Mouse (Mus musculus) limb, embryonic 12.5 days (tissue): ENCODE data around the gene Fgd5. TPM values are rescaled to one million over a fixed set of nuclear protein-coding genes. Genes with fewer than 3 reads are reported as not detected.

Experiments used
- ATAC-seq: fragments of 200-750 bp; cut with Nextera tagmentation; 2 replicates; pipeline ENCODE4 v1.8.0; 2017; ENCODE audit warnings: low read depth, moderate TSS enrichment; ENCODE audit not compliant: insufficient number of reproducible peaks, insufficient read depth, low FRiP score, low TSS enrichment
- H3K27ac ChIP-seq: fragments of 300-500 bp; sonication (generic); 2 replicates; pipeline ENCODE4 v1.5.1; 2016; ENCODE audit warnings: mild to moderate bottlenecking, moderate library complexity
- H3K27me3 ChIP-seq: fragments of 300-500 bp; sonication (generic); 2 replicates; pipeline ENCODE4 v1.6.1; 2016; ENCODE audit warnings: mild to moderate bottlenecking, moderate library complexity
- H3K36me3 ChIP-seq: fragments of 300-500 bp; sonication (generic); 2 replicates; pipeline ENCODE4 v1.6.1; 2016; ENCODE audit warnings: mild to moderate bottlenecking, moderate library complexity
- H3K4me1 ChIP-seq: fragments of 300-500 bp; sonication (generic); replicated peaks from 2 replicates; pipeline ENCODE4 v1.6.1; 2016
- H3K4me2 ChIP-seq: fragments of 300-500 bp; sonication (generic); 2 replicates; pipeline ENCODE4 v1.6.1; 2016; ENCODE audit warnings: mild to moderate bottlenecking, moderate library complexity
- H3K4me3 ChIP-seq: fragments of 300-500 bp; sonication (generic); replicated peaks from 2 replicates; pipeline ENCODE4 v1.5.1; 2016; ENCODE audit warnings: mild to moderate bottlenecking
- H3K9ac ChIP-seq: fragments of 300-500 bp; sonication (generic); replicated peaks from 2 replicates; pipeline ENCODE4 v1.6.1; 2016; ENCODE audit warnings: mild to moderate bottlenecking, moderate library complexity
- H3K9me3 ChIP-seq: fragments of 300-500 bp; sonication (generic); 2 replicates; pipeline ENCODE4 v1.6.1; 2016; ENCODE audit warnings: mild to moderate bottlenecking, moderate library complexity
- WGBS: fragments of 180-500 bp; shearing (Covaris S2); methylation state at CpG from one replicate; pipeline ENCODE4 v1.1.7; 2016; 5-methylcytosine and 5-hydroxymethylcytosine counted together
- polyA plus RNA-seq: library from polyadenylated mRNA; unstranded; fragments of >200 nt; fragmentation: Nextera tagmentation; extraction: Ambion mirVana; gene quantifications from 2 replicates; pipeline ENCODE4 v1.2.1, GENCODE M21; 2016

Fgd5 gene
- polyA plus RNA-seq, 1 experiment from 2014 or later = 5.8 TPM

GRCm38 (mm10) chr6:92030646-92031045, 52.0 kb downstream of the Fgd5 start:
- H3K4me1 ChIP-seq = peaks cover 6% of the 10 kb centered on the region
- 82% methylated on average over 8 of the region's 8 CpGs for WGBS
- H3K4me3 ChIP-seq = no peak overlapping the region
- H3K9ac ChIP-seq = no peak overlapping the region
- H3K9me3 ChIP-seq = no peaks in the 10 kb centered on the region
- no peak overlapping the region for H3K4me2 ChIP-seq
- ATAC-seq = no peak
- H3K36me3 ChIP-seq = no peaks in the 10 kb centered on the region
- no peaks in the 10 kb centered on the region for H3K27me3 ChIP-seq
- no peak overlapping the region for H3K27ac ChIP-seq

GRCm38 (mm10) chr6:92034713-92035112, 56.0 kb downstream of the Fgd5 start:
- Histone ChIP-seq H3K9ac (no peak overlapping the region), H3K4me1 (peaks cover 9% of the 10 kb centered on the region), H3K4me2 (no peak overlapping the region), H3K27me3 (no peaks in the 10 kb centered on the region), H3K9me3 (no peaks in the 10 kb centered on the region), H3K4me3 (no peak overlapping the region), H3K27ac (no peak overlapping the region), H3K36me3 (no peaks in the 10 kb centered on the region)
- ATAC-seq = no peak
- 50% methylated on average over 6 of the region's 6 CpGs for WGBS

GRCm38 (mm10) chr6:92036372-92036771, 57.7 kb downstream of the Fgd5 start:
- peaks cover 9% of the 10 kb centered on the region for H3K4me1 ChIP-seq
- H3K27me3 ChIP-seq = no peaks in the 10 kb centered on the region
- no peak overlapping the region for H3K9ac ChIP-seq
- 27% methylated on average over 5 of the region's 5 CpGs for WGBS
- H3K9me3 ChIP-seq = no peaks in the 10 kb centered on the region
- no peak overlapping the region for H3K27ac ChIP-seq
- no peak for ATAC-seq
- H3K4me3 ChIP-seq = no peak overlapping the region
- no peak overlapping the region for H3K4me2 ChIP-seq
- H3K36me3 ChIP-seq = no peaks in the 10 kb centered on the region

DNA sequence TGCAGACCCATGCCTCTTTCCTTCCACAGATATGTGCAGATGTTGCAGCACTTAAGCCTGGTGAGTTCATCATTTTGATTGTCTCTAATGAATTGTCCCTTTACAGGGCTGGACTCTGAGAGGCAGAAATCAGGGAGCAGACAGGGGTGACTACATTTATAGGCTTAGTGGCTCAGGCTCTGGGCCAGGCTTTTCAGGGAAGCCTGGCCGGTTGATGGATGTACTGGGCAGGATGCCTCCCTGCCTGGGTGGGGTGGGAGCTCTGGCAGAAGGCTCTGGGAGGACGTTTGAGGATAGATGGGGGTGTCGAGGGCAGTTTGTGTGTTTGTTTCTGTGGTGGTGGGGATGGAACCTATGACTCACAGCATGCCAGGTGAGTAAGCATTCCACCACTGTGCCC, 59.5 kb downstream of the Fgd5 start:
- no peak overlapping the region for H3K27ac ChIP-seq
- H3K4me1 ChIP-seq = peaks cover 9% of the 10 kb centered on the region
- no peaks in the 10 kb centered on the region for H3K36me3 ChIP-seq
- no peaks in the 10 kb centered on the region for H3K27me3 ChIP-seq
- WGBS = 68% methylated on average over 3 of the region's 3 CpGs
- H3K4me2 ChIP-seq = no peak overlapping the region
- no peaks in the 10 kb centered on the region for H3K9me3 ChIP-seq
- no peak for ATAC-seq
- no peak overlapping the region for H3K4me3 ChIP-seq
- no peak overlapping the region for H3K9ac ChIP-seq

- H3K36me3 ChIP-seq = no peaks in the 10 kb centered on the region
- 0 out of 2 replicates have a peak, but pooled peaks cover under 1% of the 10 kb centered on the region for H3K4me1 ChIP-seq
- no peaks in the 10 kb centered on the region for H3K27me3 ChIP-seq
- H3K9me3 ChIP-seq = no peaks in the 10 kb centered on the region
- H3K9ac ChIP-seq = no peak overlapping the region
- H3K4me3 ChIP-seq = no peak overlapping the region
- H3K4me2 ChIP-seq = no peak overlapping the region
- 80% methylated on average over 5 of the region's 5 CpGs for WGBS
- H3K27ac ChIP-seq = no peak overlapping the region
- ATAC-seq = no peak
Measured at GRCm38 (mm10) chr6:92041271-92041670, 62.6 kb downstream of the Fgd5 start.

GRCm38 (mm10) chr6:92042055-92042454, 63.4 kb downstream of the Fgd5 start:
- Histone ChIP-seq H3K36me3 (no peaks in the 10 kb centered on the region), H3K4me3 (no peak overlapping the region), H3K27ac (no peak overlapping the region), H3K4me1 (no peaks in the 10 kb centered on the region), H3K9me3 (no peaks in the 10 kb centered on the region), H3K27me3 (no peaks in the 10 kb centered on the region), H3K9ac (no peak overlapping the region), H3K4me2 (no peak overlapping the region)
- no peak for ATAC-seq
- WGBS = 82% methylated on average over 4 of the region's 4 CpGs

- Histone ChIP-seq H3K27me3 (no peaks in the 10 kb centered on the region), H3K36me3 (no peaks in the 10 kb centered on the region), H3K4me3 (no peak overlapping the region), H3K27ac (no peak overlapping the region), H3K9me3 (no peaks in the 10 kb centered on the region), H3K9ac (no peak overlapping the region), H3K4me2 (no peak overlapping the region), H3K4me1 (no peaks in the 10 kb centered on the region)
- WGBS = 88% methylated on average over 1 of the region's 1 CpGs
- ATAC-seq = no peak
Measured at GRCm38 (mm10) chr6:92042850-92043249, 64.2 kb downstream of the Fgd5 start.

GRCm38 (mm10) chr6:92057768-92058167, 79.1 kb downstream of the Fgd5 start:
- H3K27me3 ChIP-seq = no peaks in the 10 kb centered on the region
- no peak for ATAC-seq
- H3K9me3 ChIP-seq = no peaks in the 10 kb centered on the region
- no peak overlapping the region for H3K4me2 ChIP-seq
- peaks cover 11% of the 10 kb centered on the region for H3K4me1 ChIP-seq
- H3K27ac ChIP-seq = no peak overlapping the region
- no peak overlapping the region for H3K4me3 ChIP-seq
- no peak overlapping the region for H3K9ac ChIP-seq
- H3K36me3 ChIP-seq = no peaks in the 10 kb centered on the region
- 41% methylated on average over 2 of the region's 2 CpGs for WGBS

- Histone ChIP-seq H3K4me2 (no peak overlapping the region), H3K36me3 (no peaks in the 10 kb centered on the region), H3K27ac (no peak overlapping the region), H3K9me3 (no peaks in the 10 kb centered on the region), H3K9ac (no peak overlapping the region), H3K27me3 (no peaks in the 10 kb centered on the region), H3K4me3 (no peak overlapping the region), H3K4me1 (peaks cover 11% of the 10 kb centered on the region)
- ATAC-seq = no peak
- WGBS = 65% methylated on average over 5 of the region's 5 CpGs
Measured at GRCm38 (mm10) chr6:92061725-92062124, 83.0 kb downstream of the Fgd5 start.

GRCm38 (mm10) chr6:92063452-92063851, 84.8 kb downstream of the Fgd5 start:
- Histone ChIP-seq H3K9me3 (no peaks in the 10 kb centered on the region), H3K9ac (no peak overlapping the region), H3K4me1 (peaks cover 11% of the 10 kb centered on the region), H3K27ac (no peak overlapping the region), H3K4me3 (no peak overlapping the region), H3K36me3 (no peaks in the 10 kb centered on the region), H3K4me2 (no peak overlapping the region), H3K27me3 (no peaks in the 10 kb centered on the region)
- 81% methylated on average over 2 of the region's 2 CpGs for WGBS
- no peak for ATAC-seq

DNA sequence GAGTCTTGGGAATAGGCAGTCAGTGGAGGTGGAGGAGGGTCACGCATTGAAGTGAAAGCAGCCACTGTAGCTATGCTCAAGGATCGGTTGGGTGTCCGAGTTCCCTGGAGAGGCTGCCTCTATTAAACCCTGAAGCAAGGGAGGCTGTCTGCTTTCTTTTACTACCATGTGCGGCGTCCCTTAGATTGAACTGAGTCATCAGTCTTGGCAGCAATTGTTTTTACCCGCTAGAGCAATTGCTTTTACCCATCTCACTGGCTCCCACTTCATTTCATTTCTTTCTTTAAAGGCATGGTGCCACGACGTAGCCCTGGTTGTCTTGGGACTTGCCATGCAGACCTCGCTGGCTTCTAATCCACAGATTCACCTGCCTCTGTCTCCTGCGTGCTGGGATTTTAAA, 85.4 kb downstream of the Fgd5 start:
- Histone ChIP-seq H3K4me1 (peaks cover 11% of the 10 kb centered on the region), H3K36me3 (no peaks in the 10 kb centered on the region), H3K9me3 (no peaks in the 10 kb centered on the region), H3K9ac (no peak overlapping the region), H3K27me3 (no peaks in the 10 kb centered on the region), H3K27ac (no peak overlapping the region), H3K4me2 (no peak overlapping the region), H3K4me3 (no peak overlapping the region)
- 83% methylated on average over 10 of the region's 10 CpGs for WGBS
- ATAC-seq = no peak

GRCm38 (mm10) chr6:92065721-92066496, 87.2 kb downstream of the Fgd5 start:
- no peak overlapping the region for H3K4me2 ChIP-seq
- no peak overlapping the region for H3K27ac ChIP-seq
- no peak for ATAC-seq
- H3K4me3 ChIP-seq = no peak overlapping the region
- no peaks in the 10 kb centered on the region for H3K9me3 ChIP-seq
- WGBS = 54% methylated on average over 12 of the region's 12 CpGs
- no peaks in the 10 kb centered on the region for H3K27me3 ChIP-seq
- peaks cover 11% of the 10 kb centered on the region for H3K4me1 ChIP-seq
- no peak overlapping the region for H3K9ac ChIP-seq
- no peaks in the 10 kb centered on the region for H3K36me3 ChIP-seq
